Mouse (Mus musculus): Measurements from ENCODE around the gene Ly6g6d. TPM values are rescaled to one million over a fixed set of nuclear protein-coding genes. Genes with fewer than 3 reads are reported as not detected.
"Not testable (repeated sequence)": the region's sequence is repeated elsewhere in the genome, so short reads cannot be mapped to it uniquely, and the experiment has no call there.

Ly6g6d gene
- polyA plus RNA-seq, 1 experiment, result 7.2 TPM

DNA sequence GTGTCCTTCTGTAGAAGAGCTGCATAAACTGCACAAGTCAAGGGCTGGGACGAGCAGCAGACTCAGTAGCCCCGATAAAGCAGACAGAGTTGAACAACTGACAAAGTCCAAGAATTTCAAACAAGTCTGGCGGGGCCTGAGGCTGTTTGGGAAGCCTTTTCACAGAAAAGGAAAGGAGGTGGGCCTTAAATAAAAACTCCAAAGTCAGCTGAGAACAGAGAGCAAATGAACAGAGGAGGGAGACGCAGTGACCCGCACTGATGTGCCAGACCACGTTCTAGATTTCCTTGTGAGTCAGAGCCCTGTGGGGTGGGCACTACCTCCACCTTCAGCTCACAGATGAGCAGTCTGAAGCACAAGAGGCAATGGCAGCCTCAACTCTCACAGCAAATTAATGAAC is 43.0 kb downstream of the Ly6g6d start:
- H3K36me3 ChIP-seq (ENCODE audit: control insufficient read depth, insufficient read depth, low read length), result no peaks in the 10 kb centered on the region
- 39% methylated on average over 6 of the region's 6 CpGs for WGBS
- H3K27ac ChIP-seq (ENCODE audit: insufficient read depth, low read depth, low read length), result no peak overlapping the region
- no peaks in the 10 kb centered on the region for H3K27me3 ChIP-seq (ENCODE audit: control insufficient read depth, insufficient read depth, low read length)
- no peak overlapping the region for H3K4me3 ChIP-seq (ENCODE audit: low read depth, low read length)
- H3K4me1 ChIP-seq (ENCODE audit: control insufficient read depth, insufficient read depth, insufficient read length, low read length), result no peaks in the 10 kb centered on the region; the same call in 1 of the 2 replicates
- TF ChIP-seq CTCF (IDR thresholded peaks at IDR 0.05; ENCODE audit: extremely low read depth, insufficient read length, insufficient replicate concordance, low read depth, low read length), result no peak
- no peak for TF ChIP-seq POLR2A (IDR thresholded peaks at IDR 0.05; ENCODE audit: low read depth, low read length)

DNA sequence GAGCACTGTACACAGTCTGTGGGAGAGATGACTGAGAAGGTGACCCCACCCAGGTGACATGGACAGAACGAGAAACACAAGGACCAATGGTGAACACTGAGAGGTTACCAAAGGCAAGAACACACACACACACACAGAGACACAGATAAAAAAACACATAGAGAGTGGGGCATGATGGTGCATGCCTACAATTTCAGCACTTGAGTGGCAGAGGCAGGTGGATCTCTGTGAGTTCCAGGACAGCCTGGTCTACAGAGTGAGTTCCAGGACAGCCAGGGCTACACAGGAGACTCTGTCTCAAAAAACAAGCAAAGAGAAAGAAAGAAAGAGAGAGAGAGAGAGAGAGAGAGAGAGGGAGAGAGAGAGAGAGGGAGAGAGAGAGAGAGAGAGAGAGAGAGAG is 44.2 kb downstream of the Ly6g6d start:
- not testable (repeated sequence) for H3K27ac ChIP-seq (ENCODE audit: insufficient read depth, low read depth, low read length); H3K4me3 ChIP-seq (ENCODE audit: low read depth, low read length); H3K36me3 ChIP-seq (ENCODE audit: control insufficient read depth, insufficient read depth, low read length); H3K27me3 ChIP-seq (ENCODE audit: control insufficient read depth, insufficient read depth, low read length); H3K4me1 ChIP-seq (ENCODE audit: control insufficient read depth, insufficient read depth, insufficient read length, low read length)
- WGBS, result 60% methylated on average over 1 of the region's 1 CpGs

DNA sequence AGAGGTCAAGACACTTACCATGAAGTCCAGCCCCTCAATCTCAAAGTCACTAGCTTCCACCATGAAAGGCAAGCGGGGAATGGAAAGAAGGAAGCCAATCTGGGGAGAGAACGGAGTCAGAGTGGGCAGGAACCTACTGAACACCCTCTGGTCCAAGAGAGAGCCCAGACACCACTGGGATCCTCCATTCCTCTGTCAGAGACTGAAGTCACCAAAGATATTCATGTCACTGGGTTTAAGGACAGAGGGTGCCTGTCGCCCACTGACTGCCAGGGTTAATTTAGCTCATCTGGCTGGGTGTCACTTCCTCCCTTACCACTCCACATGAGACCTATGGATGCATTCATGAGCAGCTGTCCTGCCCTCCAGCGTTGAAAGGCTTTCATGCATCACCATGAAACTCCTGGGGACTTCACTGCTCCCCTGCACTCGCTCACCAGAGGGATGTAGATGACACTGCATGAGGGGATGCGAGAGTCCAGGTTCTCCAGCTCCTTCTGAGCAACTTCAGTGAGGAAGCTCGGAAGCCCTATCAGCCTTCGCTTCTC is 45.5 kb downstream of the Ly6g6d start:
- WGBS, result 71% methylated on average over 8 of the region's 8 CpGs
- Histone ChIP-seq H3K4me1 (ENCODE audit: control insufficient read depth, insufficient read depth, insufficient read length, low read length) (no peaks in the 10 kb centered on the region; the same call in 1 of the 2 replicates), H3K36me3 (ENCODE audit: control insufficient read depth, insufficient read depth, low read length) (no peaks in the 10 kb centered on the region), H3K4me3 (ENCODE audit: low read depth, low read length) (no peak overlapping the region), H3K27ac (ENCODE audit: insufficient read depth, low read depth, low read length) (no peak overlapping the region), H3K27me3 (ENCODE audit: control insufficient read depth, insufficient read depth, low read length) (no peaks in the 10 kb centered on the region)
- no peak for TF ChIP-seq POLR2A (IDR thresholded peaks at IDR 0.05; ENCODE audit: low read depth, low read length)
- no peak for TF ChIP-seq CTCF (IDR thresholded peaks at IDR 0.05; ENCODE audit: extremely low read depth, insufficient read length, insufficient replicate concordance, low read depth, low read length)

DNA sequence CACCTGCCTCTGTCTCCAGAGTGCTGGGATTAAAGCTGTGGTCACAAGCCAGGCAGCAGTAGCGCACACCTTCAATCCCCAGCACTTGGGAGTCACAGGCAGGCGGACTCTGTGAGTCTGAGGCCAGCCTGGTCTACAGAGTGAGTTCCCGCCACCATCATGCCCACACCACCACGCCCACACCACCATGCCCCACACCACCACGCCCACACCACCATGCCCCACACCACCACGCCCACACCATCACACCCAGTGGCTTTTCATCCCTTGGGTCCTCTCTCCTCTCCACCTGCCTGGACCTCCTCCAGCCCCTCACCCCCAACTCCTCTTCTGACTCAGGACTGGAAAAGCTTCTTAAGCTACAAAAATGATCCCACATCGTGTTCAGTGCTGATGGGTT is 46.0 kb downstream of the Ly6g6d start:
- TF ChIP-seq CTCF (IDR thresholded peaks at IDR 0.05; ENCODE audit: extremely low read depth, insufficient read length, insufficient replicate concordance, low read depth, low read length) (no peak), POLR2A (IDR thresholded peaks at IDR 0.05; ENCODE audit: low read depth, low read length) (no peak)
- H3K4me3 ChIP-seq (ENCODE audit: low read depth, low read length), result no peak overlapping the region
- H3K27me3 ChIP-seq (ENCODE audit: control insufficient read depth, insufficient read depth, low read length), result no peaks in the 10 kb centered on the region
- H3K36me3 ChIP-seq (ENCODE audit: control insufficient read depth, insufficient read depth, low read length), result no peaks in the 10 kb centered on the region
- no peaks in the 10 kb centered on the region; the same call in 1 of the 2 replicates for H3K4me1 ChIP-seq (ENCODE audit: control insufficient read depth, insufficient read depth, insufficient read length, low read length)
- WGBS, result 57% methylated on average over 5 of the region's 7 CpGs
- no peak overlapping the region for H3K27ac ChIP-seq (ENCODE audit: insufficient read depth, low read depth, low read length)

DNA sequence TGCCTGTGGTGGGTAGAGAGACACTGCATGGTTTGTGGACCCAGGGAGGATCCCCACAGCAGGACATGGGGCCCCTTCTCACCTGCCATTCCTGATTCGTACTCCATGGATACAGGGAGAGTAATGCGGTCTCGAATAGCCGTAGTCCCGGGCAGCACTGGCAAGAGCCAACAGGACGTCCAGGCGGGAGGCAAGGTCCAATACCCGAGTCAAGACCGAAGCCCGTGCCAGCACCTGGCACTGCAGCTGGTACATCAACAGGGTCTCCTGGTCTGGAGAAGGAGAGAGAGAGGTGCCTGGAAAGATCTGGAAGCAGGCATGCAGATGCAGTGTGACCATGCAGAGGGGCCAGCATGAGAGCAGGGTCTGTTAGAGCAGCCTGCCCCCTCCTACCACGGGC is 46.6 kb downstream of the Ly6g6d start:
- Histone ChIP-seq H3K27me3 (ENCODE audit: control insufficient read depth, insufficient read depth, low read length) (no peaks in the 10 kb centered on the region), H3K36me3 (ENCODE audit: control insufficient read depth, insufficient read depth, low read length) (no peaks in the 10 kb centered on the region), H3K27ac (ENCODE audit: insufficient read depth, low read depth, low read length) (no peak overlapping the region), H3K4me3 (ENCODE audit: low read depth, low read length) (no peak overlapping the region), H3K4me1 (ENCODE audit: control insufficient read depth, insufficient read depth, insufficient read length, low read length) (no peaks in the 10 kb centered on the region; the same call in 1 of the 2 replicates)
- TF ChIP-seq CTCF (IDR thresholded peaks at IDR 0.05; ENCODE audit: extremely low read depth, insufficient read length, insufficient replicate concordance, low read depth, low read length) (no peak), POLR2A (IDR thresholded peaks at IDR 0.05; ENCODE audit: low read depth, low read length) (no peak)
- WGBS, result 82% methylated on average over 11 of the region's 11 CpGs

DNA sequence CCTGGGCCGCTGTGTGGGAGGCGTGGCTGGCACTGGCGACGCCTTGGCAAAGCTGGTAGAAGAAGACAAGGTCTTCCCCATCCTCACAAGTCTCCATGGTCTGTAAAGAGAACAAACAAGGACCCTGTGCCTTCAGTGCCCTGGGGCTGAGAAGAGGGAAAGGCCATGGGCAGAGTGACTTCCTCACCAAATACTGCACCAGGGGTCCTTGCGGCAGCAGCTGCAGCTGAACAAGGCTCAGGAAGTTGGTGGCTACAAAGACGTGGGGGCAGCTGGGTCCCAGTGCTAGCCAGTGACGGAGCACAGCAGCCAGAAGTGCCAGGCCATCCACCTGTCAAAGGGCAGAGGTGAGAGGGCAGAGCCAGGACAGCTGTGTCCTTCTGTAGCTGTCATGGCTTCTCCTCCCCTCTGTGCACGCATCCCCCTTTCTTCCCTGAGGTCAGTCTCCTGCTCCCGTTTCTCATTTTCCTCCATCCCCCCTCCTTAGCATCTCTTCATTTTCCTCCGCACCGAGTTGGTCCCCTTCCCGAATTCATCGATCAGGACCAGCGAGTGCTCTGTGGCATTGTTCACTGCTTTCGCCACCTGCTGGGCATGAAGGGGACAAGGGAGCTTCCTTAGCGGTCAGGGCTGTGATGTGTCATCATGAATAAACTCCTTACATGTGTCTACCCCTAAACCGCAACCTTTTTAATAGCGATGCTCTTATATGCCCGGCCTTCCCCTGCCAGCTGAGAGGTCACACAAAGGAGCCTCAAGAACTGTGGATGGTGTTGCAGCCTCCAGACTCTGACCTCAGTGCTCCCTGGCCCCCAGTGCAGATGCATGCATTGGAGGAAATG is 48.0 kb downstream of the Ly6g6d start:
- no peaks in the 10 kb centered on the region for H3K36me3 ChIP-seq (ENCODE audit: control insufficient read depth, insufficient read depth, low read length)
- TF ChIP-seq CTCF (IDR thresholded peaks at IDR 0.05; ENCODE audit: extremely low read depth, insufficient read length, insufficient replicate concordance, low read depth, low read length) (peak; percentile 55; the same call in 1 of the 2 replicates), POLR2A (IDR thresholded peaks at IDR 0.05; ENCODE audit: low read depth, low read length) (no peak)
- H3K4me3 ChIP-seq (ENCODE audit: low read depth, low read length), result no peak overlapping the region
- WGBS, result 42% methylated on average over 19 of the region's 19 CpGs
- no peaks in the 10 kb centered on the region for H3K27me3 ChIP-seq (ENCODE audit: control insufficient read depth, insufficient read depth, low read length)
- no peak overlapping the region for H3K27ac ChIP-seq (ENCODE audit: insufficient read depth, low read depth, low read length)
- peaks cover 2% of the 10 kb centered on the region; the same call in 1 of the 2 replicates for H3K4me1 ChIP-seq (ENCODE audit: control insufficient read depth, insufficient read depth, insufficient read length, low read length)

DNA sequence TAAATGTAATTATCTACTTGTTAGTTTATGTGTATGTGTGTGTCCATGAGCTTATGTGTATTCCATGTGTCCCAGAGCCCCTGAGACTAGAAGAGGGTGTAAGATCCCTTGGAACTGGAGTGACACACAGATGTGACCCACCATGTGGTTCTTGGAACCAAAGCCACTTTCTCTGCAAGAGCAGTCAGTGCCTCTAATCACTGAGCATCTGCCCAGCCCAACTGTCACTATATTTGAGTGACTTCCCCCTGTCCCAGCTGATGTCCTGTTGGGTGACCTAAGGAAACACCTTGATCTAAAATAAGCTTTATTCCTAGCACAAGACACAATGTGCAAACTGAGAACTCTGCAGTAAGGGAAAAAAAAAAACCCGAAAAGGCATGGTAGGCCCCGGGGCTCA is 49.5 kb downstream of the Ly6g6d start:
- WGBS, result 65% methylated on average over 2 of the region's 2 CpGs
- Histone ChIP-seq H3K4me3 (ENCODE audit: low read depth, low read length) (no peak overlapping the region), H3K4me1 (ENCODE audit: control insufficient read depth, insufficient read depth, insufficient read length, low read length) (peaks cover 15% of the 10 kb centered on the region), H3K27me3 (ENCODE audit: control insufficient read depth, insufficient read depth, low read length) (no peaks in the 10 kb centered on the region), H3K36me3 (ENCODE audit: control insufficient read depth, insufficient read depth, low read length) (no peaks in the 10 kb centered on the region), H3K27ac (ENCODE audit: insufficient read depth, low read depth, low read length) (no peak overlapping the region)
- TF ChIP-seq CTCF (IDR thresholded peaks at IDR 0.05; ENCODE audit: extremely low read depth, insufficient read length, insufficient replicate concordance, low read depth, low read length), result no peak
- TF ChIP-seq POLR2A (IDR thresholded peaks at IDR 0.05; ENCODE audit: low read depth, low read length), result no peak

Measured in small intestine, adult 2 months (tissue).